Mouse (Mus musculus): ENCODE data around the gene Wnt1. TPM values are rescaled to one million over a fixed set of nuclear protein-coding genes. Genes with fewer than 3 reads are reported as not detected.
"Not testable (repeated sequence)": the region's sequence is repeated elsewhere in the genome, so short reads cannot be mapped to it uniquely, and the experiment has no call there.

Wnt1 gene
- polyA plus RNA-seq, 1 experiment from 2014 or later, result 1.0 TPM

DNA sequence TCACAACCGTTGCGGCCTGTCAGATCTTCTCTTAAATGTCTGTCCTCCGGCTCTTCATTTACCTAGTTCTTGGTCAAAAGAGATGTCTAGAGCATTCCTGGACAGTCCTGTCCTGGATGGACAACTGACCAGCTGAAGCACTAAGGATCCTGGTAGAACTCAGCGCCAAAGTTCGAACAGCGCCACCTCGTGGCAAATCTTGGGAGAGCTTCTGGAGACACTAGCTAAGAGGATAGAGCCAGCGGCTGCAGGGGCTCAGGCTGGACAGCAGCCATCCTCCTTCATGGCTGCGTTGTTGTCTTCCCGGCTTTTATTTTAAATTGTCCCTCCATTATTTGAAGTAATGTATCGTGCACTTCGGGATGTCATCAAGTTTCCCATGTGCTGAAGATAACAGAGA, 9.7 kb downstream of the Wnt1 start:
- Histone ChIP-seq H3K9me3 (no peaks in the 10 kb centered on the region), H3K27me3 (replicated peaks; ENCODE audit: low read depth, poor library complexity, severe bottlenecking) (peaks cover 100% of the 10 kb centered on the region), H3K4me3 (no peak overlapping the region), H3K27ac (replicated peaks) (no peak overlapping the region), H3K36me3 (replicated peaks) (no peaks in the 10 kb centered on the region), H3K4me1 (peaks cover 45% of the 10 kb centered on the region)
- peak; percentile 87 for DNase-seq (ENCODE audit: low spot score)
- WGBS, result 10% methylated on average over 12 of the region's 12 CpGs

GRCm38 (mm10) chr15:98802926-98803325, 13.3 kb downstream of the Wnt1 start:
- H3K4me3 ChIP-seq, result peak overlapping the region; percentile 32
- H3K27ac ChIP-seq (replicated peaks), result no peak overlapping the region
- WGBS, result 3% methylated on average over 8 of the region's 8 CpGs
- peaks cover 59% of the 10 kb centered on the region for H3K4me1 ChIP-seq
- peaks cover 100% of the 10 kb centered on the region for H3K27me3 ChIP-seq (replicated peaks; ENCODE audit: low read depth, poor library complexity, severe bottlenecking)
- no peaks in the 10 kb centered on the region for H3K36me3 ChIP-seq (replicated peaks)
- no peak for DNase-seq (ENCODE audit: low spot score)
- H3K9me3 ChIP-seq, result no peaks in the 10 kb centered on the region

- Histone ChIP-seq H3K27ac (replicated peaks) (no peak overlapping the region), H3K27me3 (replicated peaks; ENCODE audit: low read depth, poor library complexity, severe bottlenecking) (peaks cover 100% of the 10 kb centered on the region), H3K9me3 (no peaks in the 10 kb centered on the region), H3K4me3 (peak overlapping the region; percentile 32), H3K36me3 (replicated peaks) (no peaks in the 10 kb centered on the region), H3K4me1 (peaks cover 61% of the 10 kb centered on the region)
- under 1% methylated on average over 32 of the region's 32 CpGs for WGBS
- DNase-seq (ENCODE audit: low spot score), result peak; percentile 91
Observed at GRCm38 (mm10) chr15:98804054-98804453, 14.4 kb downstream of the Wnt1 start.

DNA sequence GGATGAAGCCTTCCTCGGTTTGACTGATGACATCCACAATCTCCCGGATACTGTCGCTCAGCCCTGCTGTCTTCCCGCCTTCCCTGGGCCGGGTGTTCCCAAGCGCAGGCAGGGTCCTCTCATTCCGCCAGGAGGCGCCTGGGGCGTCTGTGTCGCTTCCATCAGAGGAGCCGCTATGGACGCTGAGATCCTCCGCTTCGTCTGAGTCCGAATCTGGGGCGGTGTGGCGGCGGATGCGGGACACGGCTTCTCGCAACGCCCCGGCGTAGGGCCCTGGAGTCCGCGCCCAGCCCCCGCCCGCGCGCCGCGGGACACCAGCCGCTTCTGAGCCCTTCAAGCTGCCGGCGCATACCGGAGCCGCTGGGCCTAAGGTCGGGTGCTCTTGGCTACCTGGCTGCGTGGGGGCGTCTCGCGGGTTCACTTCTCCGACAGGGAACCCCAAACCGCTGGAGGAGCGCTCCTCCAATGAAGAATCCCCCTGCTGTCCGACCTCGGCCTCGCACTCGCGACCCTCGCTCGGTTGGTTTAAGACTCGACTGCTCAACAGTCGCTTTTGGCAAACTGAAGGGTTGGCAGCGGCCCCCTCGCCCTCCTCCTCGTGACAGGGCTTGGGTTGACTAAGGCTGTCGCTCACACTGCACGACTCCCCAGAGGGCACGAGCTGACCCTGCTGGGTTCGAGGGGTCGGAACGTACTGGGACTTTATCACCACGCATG, 15.8 kb downstream of the Wnt1 start:
- Histone ChIP-seq H3K4me3 (peak overlapping the region; percentile 62), H3K4me1 (peaks cover 68% of the 10 kb centered on the region), H3K27me3 (replicated peaks; ENCODE audit: low read depth, poor library complexity, severe bottlenecking) (peaks cover 100% of the 10 kb centered on the region), H3K27ac (replicated peaks) (peak overlapping the region; percentile 37; the same call in 1 of the 2 replicates), H3K9me3 (no peaks in the 10 kb centered on the region), H3K36me3 (replicated peaks) (no peaks in the 10 kb centered on the region; the same call in 1 of the 2 replicates)
- DNase-seq (ENCODE audit: low spot score), result peak; percentile 85
- WGBS, result under 1% methylated on average over 64 of the region's 64 CpGs

DNA sequence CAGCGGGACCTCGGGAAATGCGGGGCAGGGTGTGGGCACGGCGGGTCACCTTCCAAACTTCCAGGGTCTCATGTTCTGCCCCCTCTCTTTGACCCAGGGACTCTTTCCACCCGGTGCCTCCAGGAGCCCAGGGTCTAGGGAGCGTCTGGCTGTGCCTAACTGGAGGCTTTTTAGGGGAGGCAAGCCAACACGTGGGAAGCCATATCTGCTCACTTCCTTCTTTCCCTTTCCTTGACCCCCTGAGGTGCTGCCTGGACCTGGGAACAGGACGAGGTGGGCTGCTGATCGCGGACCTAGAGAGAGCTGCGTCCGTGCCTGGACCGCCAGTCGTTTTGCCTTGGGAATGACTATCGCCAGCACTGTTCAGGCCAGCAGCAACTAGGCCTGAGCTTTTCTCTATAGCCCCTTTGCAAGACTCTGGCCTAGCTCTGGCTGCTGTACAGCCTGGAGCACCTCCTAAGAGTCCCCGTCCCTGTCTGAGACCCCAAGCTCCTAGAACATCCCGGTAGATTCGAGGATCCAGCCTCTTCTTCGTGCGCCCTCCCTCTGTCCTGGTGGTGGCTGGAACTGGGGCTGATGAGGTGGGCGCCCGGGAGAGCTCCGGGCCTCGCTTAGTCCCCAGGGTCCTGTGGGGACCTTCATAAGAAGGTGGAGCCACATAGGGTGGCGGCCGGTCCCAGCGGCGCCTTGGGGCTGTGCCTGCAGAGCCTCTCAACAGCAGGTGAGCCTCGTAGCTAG, 16.6 kb downstream of the Wnt1 start:
- Histone ChIP-seq H3K27ac (replicated peaks) (no peak overlapping the region), H3K27me3 (replicated peaks; ENCODE audit: low read depth, poor library complexity, severe bottlenecking) (peaks cover 100% of the 10 kb centered on the region), H3K4me1 (peaks cover 68% of the 10 kb centered on the region), H3K4me3 (peak overlapping the region; percentile 62), H3K36me3 (replicated peaks) (peaks cover 7% of the 10 kb centered on the region; the same call in 1 of the 2 replicates), H3K9me3 (no peaks in the 10 kb centered on the region)
- 2% methylated on average over 30 of the region's 30 CpGs for WGBS
- no peak for DNase-seq (ENCODE audit: low spot score)

DNA sequence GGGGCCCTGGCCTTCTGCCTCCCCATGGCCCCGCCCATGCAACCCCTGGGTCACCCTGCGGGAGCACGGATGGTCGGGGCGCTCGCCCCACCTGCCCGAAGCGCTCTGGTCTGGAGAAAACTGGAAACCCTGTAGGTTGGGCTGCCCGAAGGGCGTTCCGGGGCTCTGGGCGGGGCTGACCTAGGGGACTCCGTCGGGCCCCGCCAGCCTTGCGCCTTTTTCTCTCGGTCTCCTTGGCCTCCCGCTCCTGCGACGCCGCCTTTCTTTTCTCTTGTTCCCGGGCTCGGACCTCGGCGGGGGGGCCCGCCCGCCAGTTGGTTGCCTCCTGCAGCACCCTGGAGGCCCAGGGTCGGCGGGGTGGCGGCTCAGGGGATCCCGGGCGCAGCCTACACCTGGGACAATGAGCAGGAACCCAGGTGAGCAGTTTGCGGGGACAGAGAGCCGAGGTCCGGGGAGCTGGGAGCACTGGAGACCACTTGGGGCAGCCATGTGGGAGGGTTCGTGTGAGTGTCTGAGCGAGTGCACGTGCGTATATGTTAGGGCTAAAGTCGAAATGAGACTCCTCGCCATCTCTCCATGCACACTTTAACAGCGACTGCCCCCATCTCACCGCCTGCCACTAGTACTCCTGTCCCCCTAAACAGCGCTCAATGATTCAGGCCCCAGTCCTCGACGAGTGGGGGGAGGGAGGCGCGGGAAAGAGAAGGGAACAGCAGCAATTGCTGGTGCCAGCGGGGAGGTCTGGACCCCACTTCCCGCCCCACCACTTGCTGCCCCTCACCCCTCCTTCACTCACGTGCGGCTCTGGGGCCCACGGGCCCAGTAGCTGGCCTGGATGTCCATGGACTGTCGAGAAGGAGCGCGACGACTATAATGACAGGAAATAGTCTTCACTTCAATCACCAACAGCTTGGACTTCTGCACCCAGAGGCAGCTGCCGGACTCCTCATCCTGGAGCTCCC, 17.4 kb downstream of the Wnt1 start:
- Histone ChIP-seq H3K27ac (replicated peaks) (peak overlapping the region; percentile 67), H3K9me3 (no peaks in the 10 kb centered on the region), H3K4me1 (peaks cover 68% of the 10 kb centered on the region), H3K27me3 (replicated peaks; ENCODE audit: low read depth, poor library complexity, severe bottlenecking) (peaks cover 91% of the 10 kb centered on the region), H3K36me3 (replicated peaks) (peaks cover 15% of the 10 kb centered on the region), H3K4me3 (peak overlapping the region; percentile 62)
- peak; percentile 60 for DNase-seq (ENCODE audit: low spot score)
- WGBS, result under 1% methylated on average over 58 of the region's 58 CpGs

- peak; percentile 41 for DNase-seq (ENCODE audit: low spot score)
- WGBS, result 2% methylated on average over 34 of the region's 34 CpGs
Observed at GRCm38 (mm10) chr15:98807895-98808650, 18.4 kb downstream of the Wnt1 start.

GRCm38 (mm10) chr15:98808651-98809134, 19.0 kb downstream of the Wnt1 start:
- peaks cover 30% of the 10 kb centered on the region for H3K36me3 ChIP-seq (replicated peaks)
- peaks cover 75% of the 10 kb centered on the region for H3K27me3 ChIP-seq (replicated peaks; ENCODE audit: low read depth, poor library complexity, severe bottlenecking)
- H3K27ac ChIP-seq (replicated peaks), result no peak overlapping the region
- H3K4me3 ChIP-seq, result peak overlapping the region; percentile 62; the same call in 1 of the 2 replicates
- 17% methylated on average over 6 of the region's 6 CpGs for WGBS
- no peaks in the 10 kb centered on the region for H3K9me3 ChIP-seq
- H3K4me1 ChIP-seq, result peaks cover 58% of the 10 kb centered on the region
- DNase-seq (ENCODE audit: low spot score), result no peak

More at GRCm38 (mm10) chr15:98807895-98808650, 18.4 kb downstream of the Wnt1 start:
- H3K9me3 ChIP-seq, result no peaks in the 10 kb centered on the region
- no peak overlapping the region for H3K27ac ChIP-seq (replicated peaks)
- H3K27me3 ChIP-seq (replicated peaks; ENCODE audit: low read depth, poor library complexity, severe bottlenecking), result peaks cover 82% of the 10 kb centered on the region
- H3K36me3 ChIP-seq (replicated peaks), result peaks cover 24% of the 10 kb centered on the region
- peak overlapping the region; percentile 62 for H3K4me3 ChIP-seq
- H3K4me1 ChIP-seq, result peaks cover 64% of the 10 kb centered on the region

- Histone ChIP-seq H3K4me3 (peak within 1 kb of the TSS; percentile 62), H3K27ac (replicated peaks) (no peak within 1 kb of the TSS), H3K4me1 (peaks cover 52% of the 10 kb centered on the region)
Observed at GRCm38 (mm10) chr15:98809390-98809789, 19.7 kb downstream of the Wnt1 start, which contains the start of gene Ddn. TSS of gene Ddn (minus strand) at chr15:98809490.

GRCm38 (mm10) chr15:98810212-98810611, 20.6 kb downstream of the Wnt1 start:
- not testable (repeated sequence) for H3K4me3 ChIP-seq; H3K27ac ChIP-seq (replicated peaks); DNase-seq (ENCODE audit: low spot score); H3K9me3 ChIP-seq
- H3K4me1 ChIP-seq, result peaks cover 45% of the 10 kb centered on the region
- H3K36me3 ChIP-seq (replicated peaks), result peaks cover 44% of the 10 kb centered on the region
- WGBS, result 76% methylated on average over 6 of the region's 6 CpGs
- H3K27me3 ChIP-seq (replicated peaks; ENCODE audit: low read depth, poor library complexity, severe bottlenecking), result peaks cover 60% of the 10 kb centered on the region

More at GRCm38 (mm10) chr15:98809390-98809789, 19.7 kb downstream of the Wnt1 start, which contains the start of gene Ddn:
- H3K36me3 ChIP-seq (replicated peaks), result peaks cover 37% of the 10 kb centered on the region
- no peak for DNase-seq (ENCODE audit: low spot score)
- H3K9me3 ChIP-seq, result no peaks in the 10 kb centered on the region
- H3K27me3 ChIP-seq (replicated peaks; ENCODE audit: low read depth, poor library complexity, severe bottlenecking), result peaks cover 68% of the 10 kb centered on the region
- WGBS, result 29% methylated on average over 3 of the region's 3 CpGs

DNA sequence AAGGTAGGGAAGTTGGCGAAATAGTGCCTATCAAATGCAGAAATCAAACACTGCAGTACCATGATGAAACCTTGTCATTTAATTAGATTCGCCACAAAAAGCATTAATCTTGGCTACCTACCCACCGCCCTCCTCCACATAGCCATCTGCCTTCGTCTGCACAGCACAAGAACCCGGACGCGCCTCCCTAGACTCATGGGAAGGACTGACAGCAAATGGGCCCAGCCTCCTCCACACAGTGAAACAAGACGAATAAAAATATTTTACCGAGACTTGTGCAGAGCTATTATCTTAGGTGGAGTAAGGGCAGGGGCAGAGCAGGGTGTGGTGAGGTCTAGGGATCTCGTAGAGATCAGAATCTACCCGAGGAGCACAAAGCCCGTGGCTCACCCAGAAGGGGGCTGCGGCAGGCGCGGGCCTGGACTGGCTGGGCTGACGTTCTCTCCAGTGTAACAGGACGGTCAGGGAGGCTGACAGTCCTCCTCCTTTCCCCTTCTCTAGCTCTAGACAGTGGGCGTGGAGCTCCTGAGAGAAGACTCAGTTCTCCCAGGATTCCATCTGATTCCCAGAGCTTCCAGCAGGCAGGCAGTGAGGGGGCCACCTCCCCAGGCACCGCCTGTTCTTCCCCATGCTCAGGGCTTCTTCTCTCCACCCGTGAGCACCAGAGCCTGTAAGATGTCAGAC, 23.2 kb downstream of the Wnt1 start:
- 86% methylated on average over 20 of the region's 20 CpGs for WGBS
- H3K4me1 ChIP-seq, result peaks cover 18% of the 10 kb centered on the region
- no peak overlapping the region for H3K4me3 ChIP-seq
- no peaks in the 10 kb centered on the region for H3K9me3 ChIP-seq
- H3K36me3 ChIP-seq (replicated peaks), result peaks cover 59% of the 10 kb centered on the region
- no peak overlapping the region for H3K27ac ChIP-seq (replicated peaks)
- no peak for DNase-seq (ENCODE audit: low spot score)
- H3K27me3 ChIP-seq (replicated peaks; ENCODE audit: low read depth, poor library complexity, severe bottlenecking), result peaks cover 33% of the 10 kb centered on the region
